Mouse (Mus musculus): ENCODE data around the gene Fgfr2. TPM values are rescaled to one million over a fixed set of nuclear protein-coding genes. Genes with fewer than 3 reads are reported as not detected.

Fgfr2 gene
- polyA plus RNA-seq, 1 experiment: 14.8 TPM

- no peak for DNase-seq
- Histone ChIP-seq H3K4me3 (ENCODE audit: insufficient read depth, low read depth, low read length) (no peak overlapping the region), H3K27me3 (replicated peaks; ENCODE audit: control insufficient read depth, insufficient read depth, low read length) (no peaks in the 10 kb centered on the region), H3K27ac (ENCODE audit: insufficient read depth, low read depth, low read length) (no peak overlapping the region), H3K4me1 (ENCODE audit: control insufficient read depth, insufficient read depth, low read length) (peaks cover 15% of the 10 kb centered on the region), H3K36me3 (ENCODE audit: control insufficient read depth, insufficient read depth, low read length) (no peaks in the 10 kb centered on the region)
- TF ChIP-seq CTCF (conservative IDR thresholded peaks at IDR 0.05; ENCODE audit: insufficient read depth, insufficient read length, low read depth, low read length) (no peak), POLR2A (IDR thresholded peaks at IDR 0.05; ENCODE audit: low read depth, low read length) (no peak)
- 92% methylated on average over 12 of the region's 12 CpGs for WGBS
Measured at GRCm38 (mm10) chr7:130946303-130946702, 2176.8 kb downstream of the Fgfr2 start.

GRCm38 (mm10) chr7:130945730-130946129 is 2177.4 kb downstream of the Fgfr2 start:
- no peak for DNase-seq
- Histone ChIP-seq H3K27me3 (replicated peaks; ENCODE audit: control insufficient read depth, insufficient read depth, low read length) (no peaks in the 10 kb centered on the region), H3K4me1 (ENCODE audit: control insufficient read depth, insufficient read depth, low read length) (peaks cover 11% of the 10 kb centered on the region), H3K36me3 (ENCODE audit: control insufficient read depth, insufficient read depth, low read length) (no peaks in the 10 kb centered on the region), H3K4me3 (ENCODE audit: insufficient read depth, low read depth, low read length) (no peak overlapping the region), H3K27ac (ENCODE audit: insufficient read depth, low read depth, low read length) (no peak overlapping the region)
- 95% methylated on average over 3 of the region's 3 CpGs for WGBS
- TF ChIP-seq POLR2A (IDR thresholded peaks at IDR 0.05; ENCODE audit: low read depth, low read length): no peak
- TF ChIP-seq CTCF (conservative IDR thresholded peaks at IDR 0.05; ENCODE audit: insufficient read depth, insufficient read length, low read depth, low read length): no peak

- no peak for DNase-seq
- H3K27me3 ChIP-seq (replicated peaks; ENCODE audit: control insufficient read depth, insufficient read depth, low read length): no peaks in the 10 kb centered on the region
- no peak for TF ChIP-seq CTCF (conservative IDR thresholded peaks at IDR 0.05; ENCODE audit: insufficient read depth, insufficient read length, low read depth, low read length)
- no peak for TF ChIP-seq POLR2A (IDR thresholded peaks at IDR 0.05; ENCODE audit: low read depth, low read length)
- peaks cover 7% of the 10 kb centered on the region for H3K4me1 ChIP-seq (ENCODE audit: control insufficient read depth, insufficient read depth, low read length)
- no peak overlapping the region for H3K4me3 ChIP-seq (ENCODE audit: insufficient read depth, low read depth, low read length)
- WGBS: 93% methylated on average over 11 of the region's 11 CpGs
- no peak overlapping the region for H3K27ac ChIP-seq (ENCODE audit: insufficient read depth, low read depth, low read length)
- H3K36me3 ChIP-seq (ENCODE audit: control insufficient read depth, insufficient read depth, low read length): no peaks in the 10 kb centered on the region
Measured at GRCm38 (mm10) chr7:130944766-130945475, 2178.2 kb downstream of the Fgfr2 start.

GRCm38 (mm10) chr7:130943280-130943895 is 2179.8 kb downstream of the Fgfr2 start:
- H3K27me3 ChIP-seq (replicated peaks; ENCODE audit: control insufficient read depth, insufficient read depth, low read length): no peaks in the 10 kb centered on the region
- H3K36me3 ChIP-seq (ENCODE audit: control insufficient read depth, insufficient read depth, low read length): no peaks in the 10 kb centered on the region
- TF ChIP-seq CTCF (conservative IDR thresholded peaks at IDR 0.05; ENCODE audit: insufficient read depth, insufficient read length, low read depth, low read length): no peak
- no peak for TF ChIP-seq POLR2A (IDR thresholded peaks at IDR 0.05; ENCODE audit: low read depth, low read length)
- DNase-seq: peak; percentile 31
- H3K4me1 ChIP-seq (ENCODE audit: control insufficient read depth, insufficient read depth, low read length): peaks cover 6% of the 10 kb centered on the region; the same call in 1 of the 2 replicates
- 82% methylated on average over 9 of the region's 9 CpGs for WGBS
- H3K27ac ChIP-seq (ENCODE audit: insufficient read depth, low read depth, low read length): 0 out of 2 replicates have a peak overlapping the region, but pooled peaks have one; percentile 17
- H3K4me3 ChIP-seq (ENCODE audit: insufficient read depth, low read depth, low read length): no peak overlapping the region

- Histone ChIP-seq H3K4me1 (ENCODE audit: control insufficient read depth, insufficient read depth, low read length) (peaks cover 16% of the 10 kb centered on the region; the same call in 1 of the 2 replicates), H3K36me3 (ENCODE audit: control insufficient read depth, insufficient read depth, low read length) (no peaks in the 10 kb centered on the region), H3K4me3 (ENCODE audit: insufficient read depth, low read depth, low read length) (no peak overlapping the region), H3K27me3 (replicated peaks; ENCODE audit: control insufficient read depth, insufficient read depth, low read length) (no peaks in the 10 kb centered on the region), H3K27ac (ENCODE audit: insufficient read depth, low read depth, low read length) (no peak overlapping the region)
- TF ChIP-seq POLR2A (IDR thresholded peaks at IDR 0.05; ENCODE audit: low read depth, low read length) (no peak), CTCF (conservative IDR thresholded peaks at IDR 0.05; ENCODE audit: insufficient read depth, insufficient read length, low read depth, low read length) (no peak)
- WGBS: 77% methylated on average over 8 of the region's 8 CpGs
- no peak for DNase-seq
Measured at GRCm38 (mm10) chr7:130940733-130941132, 2182.4 kb downstream of the Fgfr2 start.

- Histone ChIP-seq H3K4me1 (ENCODE audit: control insufficient read depth, insufficient read depth, low read length) (peaks cover 16% of the 10 kb centered on the region; the same call in 1 of the 2 replicates), H3K27me3 (replicated peaks; ENCODE audit: control insufficient read depth, insufficient read depth, low read length) (no peaks in the 10 kb centered on the region), H3K36me3 (ENCODE audit: control insufficient read depth, insufficient read depth, low read length) (no peaks in the 10 kb centered on the region), H3K4me3 (ENCODE audit: insufficient read depth, low read depth, low read length) (no peak overlapping the region), H3K27ac (ENCODE audit: insufficient read depth, low read depth, low read length) (no peak overlapping the region)
- 79% methylated on average over 8 of the region's 8 CpGs for WGBS
- peak; percentile 64 for DNase-seq
- no peak for TF ChIP-seq CTCF (conservative IDR thresholded peaks at IDR 0.05; ENCODE audit: insufficient read depth, insufficient read length, low read depth, low read length)
- no peak for TF ChIP-seq POLR2A (IDR thresholded peaks at IDR 0.05; ENCODE audit: low read depth, low read length)
Measured at GRCm38 (mm10) chr7:130938896-130939295, 2184.3 kb downstream of the Fgfr2 start.

DNA sequence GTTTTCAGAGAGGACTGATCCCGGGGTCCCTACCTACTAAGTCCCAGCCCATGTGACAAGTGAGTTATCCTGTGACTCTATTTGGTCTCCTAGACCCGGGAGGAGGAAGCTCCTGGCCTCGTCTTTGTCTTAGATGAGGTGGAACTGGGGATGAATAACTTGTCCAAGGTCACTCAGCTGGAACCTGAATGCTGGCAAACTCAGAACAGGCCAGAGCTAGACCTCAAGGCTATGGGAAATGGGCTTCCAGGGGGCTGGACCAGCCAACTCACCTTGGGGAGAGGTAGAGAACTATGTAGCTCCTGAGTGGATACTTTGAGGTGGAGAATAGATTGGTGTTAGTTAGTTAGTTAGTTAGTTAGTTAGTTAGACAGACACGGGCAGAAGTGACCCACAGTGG is 2185.1 kb downstream of the Fgfr2 start:
- H3K4me1 ChIP-seq (ENCODE audit: control insufficient read depth, insufficient read depth, low read length): peaks cover 13% of the 10 kb centered on the region; the same call in 1 of the 2 replicates
- no peaks in the 10 kb centered on the region for H3K36me3 ChIP-seq (ENCODE audit: control insufficient read depth, insufficient read depth, low read length)
- peak; percentile 74 for DNase-seq
- TF ChIP-seq POLR2A (IDR thresholded peaks at IDR 0.05; ENCODE audit: low read depth, low read length): no peak
- TF ChIP-seq CTCF (conservative IDR thresholded peaks at IDR 0.05; ENCODE audit: insufficient read depth, insufficient read length, low read depth, low read length): no peak
- WGBS: 39% methylated on average over 4 of the region's 4 CpGs
- peak overlapping the region; percentile 24; the same call in 1 of the 2 replicates for H3K27ac ChIP-seq (ENCODE audit: insufficient read depth, low read depth, low read length)
- no peak overlapping the region for H3K4me3 ChIP-seq (ENCODE audit: insufficient read depth, low read depth, low read length)
- H3K27me3 ChIP-seq (replicated peaks; ENCODE audit: control insufficient read depth, insufficient read depth, low read length): no peaks in the 10 kb centered on the region

Data from kidney, adult 2 months (tissue).